Mouse (Mus musculus): Measurements from ENCODE around the gene Adipor2.

GRCm38 (mm10) chr6:119466161-119466560, 48.7 kb upstream of the Adipor2 start:
- TF ChIP-seq POLR2A (IDR thresholded peaks at IDR 0.05; ENCODE audit: low read depth, low read length): no peak
- TF ChIP-seq CTCF (IDR thresholded peaks at IDR 0.05; ENCODE audit: extremely low read depth, insufficient read depth, insufficient read length, insufficient replicate concordance): no peak

Measured in spleen, adult 2 months (tissue).